Mouse (Mus musculus) frontal cortex, adult 2 months (tissue): ENCODE data around the gene Dync1li1. TPM values are rescaled to one million over a fixed set of nuclear protein-coding genes. Genes with fewer than 3 reads are reported as not detected.
"Not testable (repeated sequence)": the region's sequence is repeated elsewhere in the genome, so short reads cannot be mapped to it uniquely, and the experiment has no call there.

ENCODE experiments used
- DNase-seq, 2 experiments: peaks; one replicate each; pipeline ENCODE4 v3.0.0; 2022; ENCODE audit warnings: low spot score in 1 of 2; ENCODE audit errors: extremely low spot score in 1 of 2
- polyA plus RNA-seq: library from polyadenylated mRNA; depleted of rRNA; stranded (reverse); fragments of >200 nt; gene quantifications from 2 replicates; pipeline ENCODE4 v1.2.3, GENCODE M21; 2012

The Dync1li1 gene
- polyA plus RNA-seq, 1 experiment, result 56.9 TPM

- DNase-seq, result no peak
Measured at GRCm38 (mm10) chr9:114716677-114717331, 28.2 kb downstream of the Dync1li1 start.

- peak in 1 of 2 experiments; percentile 63 for DNase-seq
Measured at GRCm38 (mm10) chr9:114727315-114727714, 38.7 kb downstream of the Dync1li1 start.

GRCm38 (mm10) chr9:114728432-114728831 lies 39.8 kb downstream of the Dync1li1 start:
- DNase-seq, result not testable (repeated sequence)

- no peak for DNase-seq
Measured at GRCm38 (mm10) chr9:114729911-114730805, 41.6 kb downstream of the Dync1li1 start.

GRCm38 (mm10) chr9:114731011-114731755 lies 42.6 kb downstream of the Dync1li1 start, which contains the start of gene Cmtm6:
Cmtm6 (plus strand) TSS chr9:114731116.
- DNase-seq, result peak; percentile 91 to 96

- DNase-seq, result no peak
Measured at GRCm38 (mm10) chr9:114731871-114732682, 43.5 kb downstream of the Dync1li1 start.

GRCm38 (mm10) chr9:114733238-114733637 lies 44.6 kb downstream of the Dync1li1 start:
- no peak for DNase-seq

GRCm38 (mm10) chr9:114736442-114736841 lies 47.9 kb downstream of the Dync1li1 start:
- DNase-seq, result no peak

- no peak for DNase-seq
Measured at GRCm38 (mm10) chr9:114740336-114740735, 51.7 kb downstream of the Dync1li1 start.

GRCm38 (mm10) chr9:114742731-114743130 lies 54.1 kb downstream of the Dync1li1 start:
- no peak for DNase-seq

- no peak for DNase-seq
Measured at GRCm38 (mm10) chr9:114745163-114745562, 56.6 kb downstream of the Dync1li1 start.

GRCm38 (mm10) chr9:114745654-114746053 lies 57.1 kb downstream of the Dync1li1 start:
- DNase-seq, result no peak

GRCm38 (mm10) chr9:114747012-114747411 lies 58.4 kb downstream of the Dync1li1 start:
- peak; percentile 33 to 62 for DNase-seq

GRCm38 (mm10) chr9:114747466-114747865 lies 58.9 kb downstream of the Dync1li1 start:
- DNase-seq, result no peak

- no peak for DNase-seq
Measured at GRCm38 (mm10) chr9:114751582-114751981, 63.0 kb downstream of the Dync1li1 start.

- no peak for DNase-seq
Measured at GRCm38 (mm10) chr9:114752311-114752710, 63.7 kb downstream of the Dync1li1 start.

- peak; percentile 85 to 97 for DNase-seq
Measured at GRCm38 (mm10) chr9:114752863-114753484, 64.4 kb downstream of the Dync1li1 start.

- no peak for DNase-seq
Measured at GRCm38 (mm10) chr9:114758272-114758671, 69.7 kb downstream of the Dync1li1 start.

- DNase-seq, result no peak
Measured at GRCm38 (mm10) chr9:114758801-114759200, 70.2 kb downstream of the Dync1li1 start.

- DNase-seq, result no peak
Measured at GRCm38 (mm10) chr9:114759886-114760285, 71.3 kb downstream of the Dync1li1 start.
